ENCODE assay signal across 18 mouse cellular contexts in genomic region chr14:75992371-75992770, GRCm38 (mm10). TPM values are rescaled to one million over a fixed set of nuclear protein-coding genes. Genes with fewer than 3 reads are reported as not detected.
"Had no signal": no experiment of that assay in that cellular context is flagged by ENCODE, and none has a peak within 500 bp of the region (broad histone marks: within the 10 kb centered on the region; RNA-seq: fewer than 3 reads in every experiment).

No protein-coding gene starts in this region.

- DNase-seq: gastrocnemius, adult 2 months; gastrocnemius, postnatal 10 days; gastrocnemius, postnatal 25 days; heart, adult 11 months; heart, adult 2 months; heart, postnatal 14 days; heart, postnatal 36 days; kidney, adult 11 months; kidney, adult 2 months; kidney, adult 9 months; kidney, postnatal 14 days; kidney, postnatal 36 days; layer of hippocampus, postnatal 36 days; liver; liver, embryonic 13.5 days had no signal

RNA-seq across cellular contexts. Expression of gene Kctd4, which starts 37.6 kb away (rescaled TPM):
- total RNA-seq: gastrocnemius, adult 2 months; gastrocnemius, postnatal 25 days; heart, adult 2 months; heart, postnatal 14 days; heart, postnatal 36 days; hematopoietic stem cell, adult 5-6 weeks had no signal
- polyA plus RNA-seq: gonadal fat pad, adult 2 months; heart, adult 2 months; kidney, adult 2 months; large intestine, adult 2 months had no signal
